Mouse (Mus musculus) heart, adult 8-10 months (tissue): Measurements from ENCODE around the gene Cybrd1. TPM values are rescaled to one million over a fixed set of nuclear protein-coding genes. Genes with fewer than 3 reads are reported as not detected.

Experiments
- DNase-seq: peaks from one replicate; pipeline ENCODE4 v3.0.0; 2022; ENCODE audit warnings: low spot score
- total RNA-seq, 4 experiments: library from RNA; stranded (reverse); gene quantifications; 2 replicates each; pipeline ENCODE4 v1.2.4; 2022

The Cybrd1 gene
- total RNA-seq = 1 to 10 TPM; 1.4 to 3.9 (median 1.6) TPM

GRCm38 (mm10) chr2:71117797-71118708 is at the start of gene Cybrd1:
Cybrd1 (plus strand) TSS chr2:71117923.
- DNase-seq = peak; percentile 29

- no peak for DNase-seq
Observed at GRCm38 (mm10) chr2:71071601-71072000, 46.1 kb upstream of the Cybrd1 start.

- no peak for DNase-seq
Observed at GRCm38 (mm10) chr2:71073330-71073729, 44.4 kb upstream of the Cybrd1 start.

- no peak for DNase-seq
Observed at GRCm38 (mm10) chr2:71073828-71074227, 43.9 kb upstream of the Cybrd1 start.

- DNase-seq = no peak
Observed at GRCm38 (mm10) chr2:71082416-71082815, 35.3 kb upstream of the Cybrd1 start.

GRCm38 (mm10) chr2:71083454-71084193 is 34.1 kb upstream of the Cybrd1 start:
- DNase-seq = no peak

- no peak for DNase-seq
Observed at GRCm38 (mm10) chr2:71089766-71090165, 28.0 kb upstream of the Cybrd1 start.

GRCm38 (mm10) chr2:71090660-71091445 is 26.9 kb upstream of the Cybrd1 start:
- DNase-seq = no peak

GRCm38 (mm10) chr2:71096170-71096569 is 21.6 kb upstream of the Cybrd1 start:
- peak; percentile 14 for DNase-seq

GRCm38 (mm10) chr2:71102621-71103291 is 15.0 kb upstream of the Cybrd1 start:
- no peak for DNase-seq

GRCm38 (mm10) chr2:71103292-71103680 is 14.4 kb upstream of the Cybrd1 start:
- DNase-seq = no peak

- DNase-seq = no peak
Observed at GRCm38 (mm10) chr2:71104696-71105095, 13.0 kb upstream of the Cybrd1 start.

- no peak for DNase-seq
Observed at GRCm38 (mm10) chr2:71105469-71106215, 12.1 kb upstream of the Cybrd1 start.

- DNase-seq = no peak
Observed at GRCm38 (mm10) chr2:71107225-71107624, 10.5 kb upstream of the Cybrd1 start.

- DNase-seq = no peak
Observed at GRCm38 (mm10) chr2:71108541-71108940, 9.2 kb upstream of the Cybrd1 start.

GRCm38 (mm10) chr2:71113489-71114171 is 4.1 kb upstream of the Cybrd1 start:
- no peak for DNase-seq

- no peak for DNase-seq
Observed at GRCm38 (mm10) chr2:71116151-71116550, 1.6 kb upstream of the Cybrd1 start.

- no peak for DNase-seq
Observed at GRCm38 (mm10) chr2:71120844-71121243, 3.1 kb downstream of the Cybrd1 start.

GRCm38 (mm10) chr2:71121406-71121805 is 3.7 kb downstream of the Cybrd1 start:
- DNase-seq = no peak
